Mouse (Mus musculus) ES-E14 (cell line): Measurements from ENCODE around the gene Heatr3. TPM values are rescaled to one million over a fixed set of nuclear protein-coding genes. Genes with fewer than 3 reads are reported as not detected.

Experiments used
- DNase-seq: peaks from one replicate; pipeline ENCODE4 v3.0.0-alpha.2; 2013; ENCODE audit warnings: low read depth, low spot score
- H3K27ac ChIP-seq: 2 replicates; pipeline ENCODE4 v1.5.1; 2012; ENCODE audit warnings: low read depth, mild to moderate bottlenecking, low read length, moderate library complexity, mixed read lengths; ENCODE audit not compliant: poor library complexity, insufficient read depth, severe bottlenecking
- H3K36me3 ChIP-seq: 2 replicates; pipeline ENCODE4 v1.6.1; 2012; ENCODE audit warnings: mild to moderate bottlenecking, low read length, moderate library complexity, mixed read lengths; ENCODE audit not compliant: control insufficient read depth, poor library complexity, insufficient read depth, severe bottlenecking
- H3K4me1 ChIP-seq, 2 experiments: fragments of 150-350 bp in 1 of 2; sonication (generic) in 1 of 2; 2 replicates each; pipeline ENCODE4 v1.6.1; 2012; ENCODE audit warnings: low read length in 2 of 2, mild to moderate bottlenecking in 1 of 2, mixed read lengths in 1 of 2; ENCODE audit not compliant: control insufficient read depth in 2 of 2, insufficient read depth in 2 of 2, poor library complexity in 1 of 2
- H3K4me3 ChIP-seq, 2 experiments: fragments of 150-350 bp in 1 of 2; sonication (generic) in 1 of 2; 2 replicates each; pipeline ENCODE4 v1.5.1; 2012; ENCODE audit warnings: low read length in 2 of 2, low read depth in 1 of 2, mild to moderate bottlenecking in 1 of 2, mixed read lengths in 1 of 2; ENCODE audit not compliant: insufficient read depth in 1 of 2, poor library complexity in 1 of 2, severe bottlenecking in 1 of 2
- H3K9ac ChIP-seq: 2 replicates; pipeline ENCODE4 v1.6.1; 2012; ENCODE audit warnings: low read depth, mild to moderate bottlenecking, low read length, mixed read lengths; ENCODE audit not compliant: poor library complexity, insufficient read depth, severe bottlenecking
- H3K9me3 ChIP-seq: fragments of 150-350 bp; sonication (generic); 2 replicates; pipeline ENCODE4 v1.6.1; 2012; ENCODE audit warnings: low read depth, mild to moderate bottlenecking, low read length; ENCODE audit not compliant: control insufficient read depth, insufficient read depth
- CHD2 ChIP-seq: IDR thresholded peaks from 2 replicates; pipeline ENCODE4 v1.6.1; 2014; ENCODE audit warnings: mild to moderate bottlenecking, low read depth, low read length, inconsistent platforms
- HCFC1 ChIP-seq: IDR thresholded peaks from 2 replicates; pipeline ENCODE4 v1.6.1; 2012; ENCODE audit warnings: low read length, inconsistent platforms, borderline replicate concordance; ENCODE audit not compliant: insufficient read depth
- MAFK ChIP-seq: IDR thresholded peaks from 2 replicates; pipeline ENCODE4 v1.6.1; 2014; ENCODE audit warnings: mild to moderate bottlenecking, low read depth, low read length, inconsistent platforms; ENCODE audit not compliant: insufficient read depth
- ZC3H11A ChIP-seq: IDR thresholded peaks from 2 replicates; pipeline ENCODE4 v1.6.1; 2012; ENCODE audit warnings: low read depth, mild to moderate bottlenecking, inconsistent platforms, low read length, borderline replicate concordance
- ZNF384 ChIP-seq: IDR thresholded peaks from 2 replicates; pipeline ENCODE4 v1.6.1; 2012; ENCODE audit warnings: low read depth, low read length, inconsistent platforms
- in situ Hi-C, 2 experiments: fragments of 600-800 bp; cut with MboI; formaldehyde crosslinking; loops; one replicate each; pipeline ENCODE4 v1.15.1; 2025; ENCODE audit warnings: low sequenced_read_pairs in 2 of 2, inconsistent platforms in 1 of 2; ENCODE audit not compliant: unreplicated experiment in 2 of 2
- total RNA-seq: library from RNA; depleted of rRNA; stranded (reverse); fragments of 300-350 nt; gene quantifications from 2 replicates; pipeline ENCODE4 v1.2.3, GENCODE M21; 2012

The Heatr3 gene
- total RNA-seq, 1 experiment, result 55.5 TPM

DNA sequence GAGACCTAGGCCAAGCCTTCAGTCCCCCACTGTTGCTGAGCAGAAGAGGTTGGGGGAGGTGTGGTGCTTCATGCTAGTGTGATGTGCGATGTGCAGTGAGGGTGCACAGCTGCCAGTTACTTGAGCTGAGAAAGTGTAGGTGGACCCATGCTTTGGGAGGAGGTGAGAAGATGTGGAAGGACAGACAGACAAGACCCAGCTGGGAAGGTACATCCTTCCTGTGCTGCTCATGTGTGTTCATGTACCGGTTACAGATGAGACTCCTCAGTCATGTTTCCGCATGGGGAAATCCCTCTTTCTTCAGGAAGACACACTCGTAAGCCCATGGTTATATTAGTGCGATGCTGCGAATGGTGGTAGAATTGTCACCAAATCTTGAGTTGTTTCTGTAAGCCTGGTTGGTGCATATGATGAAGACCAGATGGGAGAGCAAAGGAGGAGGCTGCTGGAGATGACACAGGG, 13.3 kb downstream of the Heatr3 start:
- Histone ChIP-seq H3K27ac (no peak overlapping the region), H3K36me3 (peaks cover 7% of the 10 kb centered on the region), H3K9ac (no peak overlapping the region), H3K9me3 (no peaks in the 10 kb centered on the region), H3K4me3 (no peak overlapping the region), H3K4me1 (no peaks in the 10 kb centered on the region)
- DNase-seq, result no peak
- TF ChIP-seq HCFC1 (no peak), ZNF384 (no peak), ZC3H11A (no peak), MAFK (no peak), CHD2 (no peak)
- in situ Hi-C loops, result no loop called here

DNA sequence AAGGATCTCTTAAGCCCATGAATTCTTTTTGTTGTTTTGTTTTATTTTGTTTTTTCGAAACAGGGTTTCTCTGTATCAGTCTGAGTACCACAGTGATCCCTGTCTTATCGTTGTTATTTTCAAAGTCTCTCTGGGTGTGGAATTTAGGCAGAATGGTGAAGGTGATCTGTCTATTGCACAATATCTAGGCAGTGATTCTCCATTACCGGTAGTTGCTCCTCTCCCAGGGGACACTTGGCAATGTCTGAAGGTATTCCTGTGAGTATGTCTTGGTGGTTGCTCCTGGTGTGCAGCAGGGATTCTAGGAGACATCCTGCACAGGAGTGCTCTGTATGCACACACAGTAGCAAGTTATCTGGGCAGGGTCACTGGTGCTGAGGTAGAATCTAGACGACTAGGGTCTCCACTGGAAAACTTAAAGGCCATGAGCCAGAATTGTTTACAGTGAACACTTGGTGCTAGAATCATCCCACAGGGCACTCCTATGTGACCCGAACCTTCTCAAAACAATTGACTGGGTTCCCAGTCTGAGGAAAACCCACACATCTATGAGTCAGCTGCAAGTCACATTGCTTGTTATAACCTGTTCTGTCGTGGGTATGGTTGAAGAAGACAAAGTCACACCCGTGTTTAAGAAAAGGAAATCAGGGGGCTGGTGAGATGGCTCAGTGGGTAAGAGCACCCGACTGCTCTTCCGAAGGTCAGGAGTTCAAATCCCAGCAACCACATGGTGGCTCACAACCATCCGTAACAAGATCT, 22.8 kb downstream of the Heatr3 start:
- no peaks in the 10 kb centered on the region for H3K9me3 ChIP-seq
- DNase-seq, result no peak
- H3K36me3 ChIP-seq, result peaks cover 20% of the 10 kb centered on the region
- in situ Hi-C loops, result no loop called here
- no peak overlapping the region for H3K4me3 ChIP-seq
- no peak overlapping the region for H3K9ac ChIP-seq
- H3K4me1 ChIP-seq, result no peaks in the 10 kb centered on the region
- TF ChIP-seq HCFC1, result no peak
- no peak for TF ChIP-seq CHD2
- no peak for TF ChIP-seq ZNF384
- no peak for TF ChIP-seq MAFK
- TF ChIP-seq ZC3H11A, result no peak
- no peak overlapping the region for H3K27ac ChIP-seq

DNA sequence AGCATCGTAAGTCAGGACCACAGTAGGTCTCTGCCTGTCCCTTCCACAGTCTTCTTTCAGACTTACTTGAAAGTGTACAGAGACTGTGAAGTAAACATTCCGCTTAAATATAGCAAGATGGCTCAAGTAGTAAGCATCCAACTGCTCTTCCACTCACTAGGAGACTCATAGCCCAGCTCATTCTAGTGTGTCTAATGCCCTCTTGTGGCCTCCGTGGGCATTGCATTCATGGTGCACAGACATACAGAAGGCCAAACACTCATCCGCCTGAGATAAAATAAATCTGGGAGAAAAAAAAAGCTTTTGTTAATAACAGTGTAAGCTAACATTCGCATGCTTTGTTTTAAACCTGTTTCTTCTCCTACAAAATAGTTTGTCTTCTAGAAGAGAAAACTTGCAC, 23.8 kb downstream of the Heatr3 start:
- peak; percentile 74 for DNase-seq
- no peaks in the 10 kb centered on the region for H3K9me3 ChIP-seq
- TF ChIP-seq ZNF384, result no peak

DNA sequence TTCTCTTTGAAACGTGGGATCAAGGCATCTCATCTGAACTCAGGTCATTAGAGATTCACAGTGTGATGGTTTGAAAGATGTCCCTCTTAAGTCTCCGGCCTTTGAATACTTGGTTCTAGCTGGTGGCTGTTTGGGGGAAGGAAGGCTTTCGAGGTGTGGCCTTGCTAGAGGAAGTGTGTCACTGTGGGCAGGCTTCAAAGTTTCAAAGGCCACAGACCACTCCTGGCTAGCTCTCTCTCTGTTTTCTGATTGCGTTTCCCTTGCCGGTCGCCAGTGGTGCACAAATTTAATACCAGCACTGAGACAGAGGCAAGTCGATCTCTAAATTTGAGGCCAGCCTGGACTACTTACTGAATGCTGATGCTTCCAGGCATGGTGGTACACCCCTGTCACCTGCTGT, 37.6 kb downstream of the Heatr3 start:
- Histone ChIP-seq H3K4me1 (peaks cover 3 to 4% of the 10 kb centered on the region in 2 experiments; a peak in 2 of 4 replicates), H3K36me3 (peaks cover 2% of the 10 kb centered on the region; the same call in 1 of the 2 replicates), H3K9ac (no peak overlapping the region), H3K27ac (no peak overlapping the region), H3K9me3 (no peaks in the 10 kb centered on the region), H3K4me3 (no peak overlapping the region)
- no peak for TF ChIP-seq MAFK
- no peak for TF ChIP-seq ZNF384
- no peak for TF ChIP-seq CHD2
- no peak for TF ChIP-seq ZC3H11A
- TF ChIP-seq HCFC1, result no peak
- in situ Hi-C loops, result no loop called here
- no peak for DNase-seq

More for the DNA sequence above, 23.8 kb downstream of the Heatr3 start:
- Histone ChIP-seq H3K4me3 (no peak overlapping the region), H3K36me3 (peaks cover 23% of the 10 kb centered on the region), H3K4me1 (no peaks in the 10 kb centered on the region), H3K9ac (no peak overlapping the region), H3K27ac (no peak overlapping the region)
- in situ Hi-C loops, result no loop called here

DNA sequence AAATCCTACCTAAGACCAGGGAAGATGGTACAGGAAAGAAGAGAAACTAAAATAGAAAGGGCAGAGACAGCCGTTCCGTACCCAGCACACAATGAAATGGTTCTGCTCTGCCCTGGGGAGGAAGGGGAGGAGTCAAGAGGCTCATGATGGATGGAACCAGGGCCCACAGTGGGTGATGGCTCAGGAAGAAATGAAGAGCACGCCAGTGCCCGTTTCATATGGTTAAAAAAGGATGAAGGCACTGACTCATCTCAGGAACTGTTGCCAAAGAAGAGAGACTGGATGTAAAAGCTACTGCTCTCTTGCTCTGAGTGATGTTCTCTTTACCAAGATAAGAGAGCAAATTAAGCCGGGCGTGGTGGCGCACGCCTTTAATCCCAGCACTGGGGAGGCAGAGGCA, 39.6 kb downstream of the Heatr3 start:
- Histone ChIP-seq H3K36me3 (no peaks in the 10 kb centered on the region), H3K4me3 (no peak overlapping the region), H3K27ac (no peak overlapping the region), H3K9ac (no peak overlapping the region), H3K9me3 (no peaks in the 10 kb centered on the region), H3K4me1 (peaks cover 2% of the 10 kb centered on the region in 2 experiments; a peak in 2 of 4 replicates)
- no peak for DNase-seq
- in situ Hi-C loops, result no loop called here
- TF ChIP-seq ZNF384 (no peak), HCFC1 (no peak), CHD2 (no peak), ZC3H11A (no peak), MAFK (no peak)
